ENCODE assay signal across 19 mouse cellular contexts in genomic region chr10:18036849-18037248, GRCm38 (mm10). TPM values are rescaled to one million over a fixed set of nuclear protein-coding genes. Genes with fewer than 3 reads are reported as not detected.
DNase-seq lines count a peak whose midpoint lies in the region; ATAC-seq and TF ChIP-seq lines count a peak whose summit lies in the region.
"Had no signal": no experiment of that assay in that cellular context is flagged by ENCODE, and none has a peak within 500 bp of the region (broad histone marks: within the 10 kb centered on the region; RNA-seq: fewer than 3 reads in every experiment).

No protein-coding gene starts in this region.

- no peak overlapping the region for H3K4me2 ChIP-seq in neural tube, embryonic 15.5 days
- H3K4me2 ChIP-seq in lung, embryonic 14.5 days: no peak overlapping the region
- H3K4me2 ChIP-seq: forebrain, embryonic 13.5 days; heart, embryonic 13.5 days; hindbrain, embryonic 15.5 days had no signal

- H3K27me3 ChIP-seq in kidney, adult 2 months (replicated peaks; ENCODE audit: control insufficient read depth, insufficient read depth, low read length): no peaks in the 10 kb centered on the region
- no peaks in the 10 kb centered on the region for H3K27me3 ChIP-seq in neural tube, embryonic 15.5 days (replicated peaks)
- H3K27me3 ChIP-seq in lung, embryonic 14.5 days (ENCODE audit: insufficient read depth, low read length): no peaks in the 10 kb centered on the region
- H3K27me3 ChIP-seq: forebrain, embryonic 13.5 days; heart, embryonic 13.5 days; hindbrain, embryonic 15.5 days had no signal

- peak overlapping the region; percentile 5; the same call in 1 of the 2 replicates for H3K27ac ChIP-seq in kidney, adult 2 months (ENCODE audit: insufficient read depth, low read depth, low read length)
- H3K27ac ChIP-seq in neural tube, embryonic 15.5 days (replicated peaks): no peak overlapping the region
- H3K27ac ChIP-seq in lung, embryonic 14.5 days (ENCODE audit: low read depth): no peak overlapping the region
- H3K27ac ChIP-seq: forebrain, embryonic 13.5 days; heart, embryonic 13.5 days; hindbrain, embryonic 15.5 days had no signal

- H3K4me3 ChIP-seq in kidney, adult 2 months (ENCODE audit: insufficient read depth, low read depth, low read length): no peak overlapping the region
- no peak overlapping the region for H3K4me3 ChIP-seq in neural tube, embryonic 15.5 days (replicated peaks)
- no peak overlapping the region for H3K4me3 ChIP-seq in lung, embryonic 14.5 days (ENCODE audit: low read depth, low read length)
- H3K4me3 ChIP-seq: forebrain, embryonic 13.5 days; heart, embryonic 13.5 days; hindbrain, embryonic 15.5 days had no signal

- TF ChIP-seq POLR2A in kidney, adult 2 months (IDR thresholded peaks at IDR 0.05; ENCODE audit: low read depth, low read length): no peak

- no peaks in the 10 kb centered on the region for H3K36me3 ChIP-seq in kidney, adult 2 months (ENCODE audit: control insufficient read depth, insufficient read depth, low read length)
- H3K36me3 ChIP-seq in neural tube, embryonic 15.5 days: no peaks in the 10 kb centered on the region
- no peaks in the 10 kb centered on the region for H3K36me3 ChIP-seq in lung, embryonic 14.5 days (ENCODE audit: insufficient read depth)
- H3K36me3 ChIP-seq: heart, embryonic 13.5 days; hindbrain, embryonic 15.5 days had no signal

- no peaks in the 10 kb centered on the region for H3K4me1 ChIP-seq in kidney, adult 2 months (ENCODE audit: control insufficient read depth, insufficient read depth, low read length)
- no peaks in the 10 kb centered on the region for H3K4me1 ChIP-seq in neural tube, embryonic 15.5 days
- no peaks in the 10 kb centered on the region for H3K4me1 ChIP-seq in lung, embryonic 14.5 days (ENCODE audit: insufficient read depth)
- H3K4me1 ChIP-seq: forebrain, embryonic 13.5 days; heart, embryonic 13.5 days; hindbrain, embryonic 15.5 days had no signal

- no peak for ATAC-seq in neural tube, embryonic 15.5 days (ENCODE audit: low FRiP score)
- peak; percentile 8; the same call in 1 of the 2 replicates for ATAC-seq in lung, embryonic 14.5 days (ENCODE audit: insufficient read depth)
- ATAC-seq: forebrain, embryonic 13.5 days; forebrain, postnatal 0 days had no signal

- no peak overlapping the region for H3K9ac ChIP-seq in neural tube, embryonic 15.5 days (replicated peaks)
- no peak overlapping the region for H3K9ac ChIP-seq in lung, embryonic 14.5 days
- H3K9ac ChIP-seq: forebrain, embryonic 13.5 days; forebrain, postnatal 0 days; heart, embryonic 13.5 days; hindbrain, embryonic 15.5 days had no signal

- DNase-seq in kidney, adult 2 months: peak; percentile 54
- DNase-seq in kidney, postnatal 4 days: no peak
- peak; percentile 4 for DNase-seq in neural tube, embryonic 10.5 days (ENCODE audit: extremely low spot score, low spot score)
- no peak for DNase-seq in lung, embryonic 14.5 days
- peak; percentile 36 for DNase-seq in lung, postnatal 25 days (ENCODE audit: low spot score)
- no peak for DNase-seq in ovary, postnatal 14 days (ENCODE audit: low spot score)
- DNase-seq in B cell, adult 2 months: no peak
- DNase-seq: adrenal gland, adult 8-10 months; adrenal gland, postnatal 36 days; cerebellum, adult 11-12 months; cerebellum, adult 9-10 months; cerebellum, postnatal 25 days; forebrain, postnatal 0 days; gastrocnemius, postnatal 14 days; heart, postnatal 36 days had no signal

- WGBS in kidney, adult 2 months: 49% methylated on average over 5 of the region's 5 CpGs
- 78% methylated on average over 5 of the region's 5 CpGs for WGBS in neural tube, embryonic 15.5 days
- WGBS in lung, embryonic 14.5 days: 16% methylated on average over 5 of the region's 5 CpGs

- TF ChIP-seq CTCF in kidney, adult 2 months (conservative IDR thresholded peaks at IDR 0.05; ENCODE audit: insufficient read depth, insufficient read length, low read depth, low read length): no peak
- TF ChIP-seq CTCF in lung, embryonic 14.5 days (IDR thresholded peaks at IDR 0.05; ENCODE audit: low read depth): no peak

- H3K9me3 ChIP-seq in neural tube, embryonic 15.5 days (replicated peaks): no peaks in the 10 kb centered on the region
- no peaks in the 10 kb centered on the region for H3K9me3 ChIP-seq in lung, embryonic 14.5 days (ENCODE audit: low read depth, low read length)
- H3K9me3 ChIP-seq: forebrain, embryonic 13.5 days; heart, embryonic 13.5 days; hindbrain, embryonic 15.5 days had no signal

RNA-seq across cellular contexts. Expression of gene Abracl, which starts 13.8 kb away (rescaled TPM):
- 12.3 and 15.3 TPM in 2 replicates for polyA plus RNA-seq in kidney, adult 2 months (2012; rRNA removed)
- polyA plus RNA-seq in neural tube, embryonic 15.5 days (2015; fragmentation: Nextera tagmentation; extraction: Ambion mirVana): 56.5 and 85.4 TPM in 2 replicates
- polyA plus RNA-seq in lung, embryonic 14.5 days (2014; fragmentation: Nextera tagmentation; extraction: Ambion mirVana): 142 and 165 TPM in 2 replicates

RNA-seq across cellular contexts. Expression of gene Reps1, which starts 18.8 kb away (rescaled TPM):
- 31.8 and 39.3 TPM in 2 replicates for polyA plus RNA-seq in kidney, adult 2 months (2012; rRNA removed)
- 19.3 and 25.6 TPM in 2 replicates for polyA plus RNA-seq in neural tube, embryonic 15.5 days (2015; fragmentation: Nextera tagmentation; extraction: Ambion mirVana)
- 27.7 and 32.5 TPM in 2 replicates for polyA plus RNA-seq in lung, embryonic 14.5 days (2014; fragmentation: Nextera tagmentation; extraction: Ambion mirVana)

Comparison
In these comparisons a context has a peak if more than half of its experiments do, and no peak if none do; other contexts are left out.
1. DNase-seq: peak in kidney, adult 2 months (single experiment), neural tube, embryonic 10.5 days (single experiment) and lung, postnatal 25 days (single experiment); none in kidney, postnatal 4 days (0 of 2), lung, embryonic 14.5 days (single experiment), ovary, postnatal 14 days (single experiment) and B cell, adult 2 months (0 of 2).